Mouse (Mus musculus): ENCODE data around the gene Lrsam1. TPM values are rescaled to one million over a fixed set of nuclear protein-coding genes. Genes with fewer than 3 reads are reported as not detected.
A peak's percentile ranks its signal among the peaks of the same experiment; 100 is the strongest.

Lrsam1 gene
- polyA plus RNA-seq, 1 experiment from 2014 or later = 4.3 TPM

DNA sequence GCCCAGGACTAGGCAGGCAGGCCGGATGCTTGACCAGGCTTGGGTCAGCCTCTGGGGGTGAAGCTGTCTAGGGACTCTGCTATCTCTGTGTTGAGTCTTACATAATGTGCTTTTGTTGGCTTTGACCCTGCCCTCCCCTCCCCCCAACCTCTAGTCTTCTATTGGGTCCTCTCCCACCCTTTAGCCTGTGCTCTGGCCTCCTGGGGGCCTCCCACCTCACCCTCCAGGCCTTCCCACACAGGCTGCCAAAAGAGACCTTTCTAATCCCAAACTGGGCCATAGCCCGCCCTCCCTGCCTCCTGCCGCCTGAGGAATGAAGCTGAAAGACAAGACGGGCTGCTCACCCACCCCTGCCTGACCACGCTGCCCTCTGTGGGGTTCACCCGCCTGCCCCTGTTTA lies 80.4 kb downstream of the Lrsam1 start:
- Histone ChIP-seq H3K4me3 (ENCODE audit: low read depth, low read length) (no peak overlapping the region), H3K9ac (ENCODE audit: low read depth, low read length) (no peak overlapping the region), H3K27ac (ENCODE audit: low read depth, low read length) (0 out of 2 replicates have a peak overlapping the region, but pooled peaks have one; percentile 52), H3K27me3 (replicated peaks; ENCODE audit: control insufficient read depth, insufficient read depth, low read length) (no peaks in the 10 kb centered on the region), H3K9me3 (ENCODE audit: control insufficient read depth) (no peaks in the 10 kb centered on the region), H3K4me2 (replicated peaks; ENCODE audit: low read depth) (no peak overlapping the region; the same call in 1 of the 2 replicates), H3K4me1 (replicated peaks; ENCODE audit: control insufficient read depth, insufficient read depth, low read length) (peaks cover 17% of the 10 kb centered on the region), H3K36me3 (ENCODE audit: control insufficient read depth, insufficient read depth) (no peaks in the 10 kb centered on the region)
- ATAC-seq = no peak
- WGBS = 61% methylated on average over 6 of the region's 6 CpGs
- no peak for TF ChIP-seq CTCF (IDR thresholded peaks at IDR 0.05; ENCODE audit: low read depth)

- H3K27ac ChIP-seq (ENCODE audit: low read depth, low read length) = no peak overlapping the region
Measured at GRCm38 (mm10) chr2:32879593-32879992, 81.8 kb downstream of the Lrsam1 start.

GRCm38 (mm10) chr2:32878396-32878795 lies 83.0 kb downstream of the Lrsam1 start:
- Histone ChIP-seq H3K9me3 (ENCODE audit: control insufficient read depth) (no peaks in the 10 kb centered on the region), H3K4me1 (replicated peaks; ENCODE audit: control insufficient read depth, insufficient read depth, low read length) (peaks cover 20% of the 10 kb centered on the region), H3K36me3 (ENCODE audit: control insufficient read depth, insufficient read depth) (no peaks in the 10 kb centered on the region), H3K27me3 (replicated peaks; ENCODE audit: control insufficient read depth, insufficient read depth, low read length) (no peaks in the 10 kb centered on the region), H3K9ac (ENCODE audit: low read depth, low read length) (no peak overlapping the region; the same call in 1 of the 2 replicates), H3K4me2 (replicated peaks; ENCODE audit: low read depth) (peak overlapping the region; percentile 83), H3K4me3 (ENCODE audit: low read depth, low read length) (peak overlapping the region; percentile 78), H3K27ac (ENCODE audit: low read depth, low read length) (no peak overlapping the region; the same call in 1 of the 2 replicates)
- TF ChIP-seq CTCF (IDR thresholded peaks at IDR 0.05; ENCODE audit: low read depth) = no peak
- WGBS = 59% methylated on average over 3 of the region's 3 CpGs
- no peak for ATAC-seq

More at GRCm38 (mm10) chr2:32879593-32879992, 81.8 kb downstream of the Lrsam1 start:
- no peaks in the 10 kb centered on the region for H3K9me3 ChIP-seq (ENCODE audit: control insufficient read depth)
- no peaks in the 10 kb centered on the region for H3K36me3 ChIP-seq (ENCODE audit: control insufficient read depth, insufficient read depth)
- H3K4me3 ChIP-seq (ENCODE audit: low read depth, low read length) = no peak overlapping the region
- H3K9ac ChIP-seq (ENCODE audit: low read depth, low read length) = no peak overlapping the region
- peak overlapping the region; percentile 83; the same call in 1 of the 2 replicates for H3K4me2 ChIP-seq (replicated peaks; ENCODE audit: low read depth)
- H3K27me3 ChIP-seq (replicated peaks; ENCODE audit: control insufficient read depth, insufficient read depth, low read length) = no peaks in the 10 kb centered on the region
- 80% methylated on average over 5 of the region's 5 CpGs for WGBS
- H3K4me1 ChIP-seq (replicated peaks; ENCODE audit: control insufficient read depth, insufficient read depth, low read length) = peaks cover 20% of the 10 kb centered on the region
- TF ChIP-seq CTCF (IDR thresholded peaks at IDR 0.05; ENCODE audit: low read depth) = no peak
- ATAC-seq = no peak

DNA sequence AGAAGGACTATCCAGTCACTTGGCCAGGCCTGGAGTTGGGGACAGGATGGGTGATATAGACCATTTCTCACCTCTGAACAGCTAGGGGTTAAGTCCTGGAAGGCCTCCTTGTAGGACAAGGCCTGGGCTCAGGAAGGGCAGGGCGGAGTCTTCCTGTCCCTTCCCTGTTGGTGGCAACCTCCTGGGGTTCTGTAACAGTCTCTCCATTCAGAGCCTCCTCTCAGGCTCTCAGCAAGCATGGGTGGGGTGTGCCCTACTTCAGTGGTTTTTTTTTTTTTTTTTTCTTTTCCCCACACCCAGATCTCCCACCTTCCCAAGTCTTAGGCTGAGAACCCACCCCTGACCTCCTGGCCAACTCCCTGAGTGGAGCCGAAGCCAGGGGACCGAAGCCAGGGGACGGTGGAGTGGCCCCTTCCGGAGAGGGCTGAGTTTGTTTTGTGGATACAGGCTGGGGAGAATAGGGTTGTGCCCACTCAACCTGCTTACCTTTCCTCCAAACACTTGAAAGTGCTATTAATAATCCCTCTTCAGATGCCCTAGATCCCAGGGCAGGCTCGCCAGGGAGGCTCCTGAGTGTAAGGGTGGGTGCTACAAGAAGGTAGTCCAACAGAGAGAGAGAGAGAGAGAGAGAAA lies 83.5 kb downstream of the Lrsam1 start:
- peak overlapping the region; percentile 83 for H3K4me2 ChIP-seq (replicated peaks; ENCODE audit: low read depth)
- WGBS = 54% methylated on average over 6 of the region's 6 CpGs
- H3K9me3 ChIP-seq (ENCODE audit: control insufficient read depth) = no peaks in the 10 kb centered on the region
- peaks cover 20% of the 10 kb centered on the region for H3K4me1 ChIP-seq (replicated peaks; ENCODE audit: control insufficient read depth, insufficient read depth, low read length)
- H3K36me3 ChIP-seq (ENCODE audit: control insufficient read depth, insufficient read depth) = no peaks in the 10 kb centered on the region
- TF ChIP-seq CTCF (IDR thresholded peaks at IDR 0.05; ENCODE audit: low read depth) = no peak
- peak overlapping the region; percentile 78 for H3K4me3 ChIP-seq (ENCODE audit: low read depth, low read length)
- peak overlapping the region; percentile 79; the same call in 1 of the 2 replicates for H3K27ac ChIP-seq (ENCODE audit: low read depth, low read length)
- no peaks in the 10 kb centered on the region for H3K27me3 ChIP-seq (replicated peaks; ENCODE audit: control insufficient read depth, insufficient read depth, low read length)
- H3K9ac ChIP-seq (ENCODE audit: low read depth, low read length) = peak overlapping the region; percentile 81
- no peak for ATAC-seq

DNA sequence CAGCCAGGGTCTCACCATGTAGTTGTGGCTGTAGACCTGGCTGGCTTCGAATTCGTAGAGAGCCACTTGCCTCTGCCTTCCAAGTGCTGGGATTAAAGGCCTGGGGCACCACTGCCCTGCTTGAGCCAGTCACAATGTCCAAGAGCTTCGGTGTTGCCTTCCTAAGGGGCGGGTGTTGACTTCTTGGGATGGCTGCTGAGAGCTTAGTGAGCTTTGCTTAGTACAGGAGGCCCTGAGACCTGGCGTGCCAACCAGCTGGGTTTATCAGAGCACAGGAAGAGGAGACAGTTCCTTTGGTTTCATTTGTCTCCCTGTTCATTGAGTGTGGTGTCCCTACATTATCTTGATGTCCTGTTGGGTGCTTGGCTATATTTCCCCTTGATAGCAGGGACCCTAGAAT lies 84.1 kb downstream of the Lrsam1 start:
- no peaks in the 10 kb centered on the region for H3K36me3 ChIP-seq (ENCODE audit: control insufficient read depth, insufficient read depth)
- peak overlapping the region; percentile 83 for H3K4me2 ChIP-seq (replicated peaks; ENCODE audit: low read depth)
- no peak for ATAC-seq
- peaks cover 20% of the 10 kb centered on the region for H3K4me1 ChIP-seq (replicated peaks; ENCODE audit: control insufficient read depth, insufficient read depth, low read length)
- WGBS = 11% methylated on average over 5 of the region's 5 CpGs
- peak overlapping the region; percentile 79 for H3K27ac ChIP-seq (ENCODE audit: low read depth, low read length)
- no peaks in the 10 kb centered on the region for H3K27me3 ChIP-seq (replicated peaks; ENCODE audit: control insufficient read depth, insufficient read depth, low read length)
- no peaks in the 10 kb centered on the region for H3K9me3 ChIP-seq (ENCODE audit: control insufficient read depth)
- TF ChIP-seq CTCF (IDR thresholded peaks at IDR 0.05; ENCODE audit: low read depth) = no peak
- peak overlapping the region; percentile 78 for H3K4me3 ChIP-seq (ENCODE audit: low read depth, low read length)
- H3K9ac ChIP-seq (ENCODE audit: low read depth, low read length) = peak overlapping the region; percentile 81

GRCm38 (mm10) chr2:32876490-32877302 lies 84.7 kb downstream of the Lrsam1 start:
- Histone ChIP-seq H3K4me2 (replicated peaks; ENCODE audit: low read depth) (peak overlapping the region; percentile 83), H3K36me3 (ENCODE audit: control insufficient read depth, insufficient read depth) (no peaks in the 10 kb centered on the region), H3K9ac (ENCODE audit: low read depth, low read length) (peak overlapping the region; percentile 81), H3K4me3 (ENCODE audit: low read depth, low read length) (peak overlapping the region; percentile 78), H3K4me1 (replicated peaks; ENCODE audit: control insufficient read depth, insufficient read depth, low read length) (peaks cover 17% of the 10 kb centered on the region), H3K9me3 (ENCODE audit: control insufficient read depth) (no peaks in the 10 kb centered on the region), H3K27ac (ENCODE audit: low read depth, low read length) (peak overlapping the region; percentile 79), H3K27me3 (replicated peaks; ENCODE audit: control insufficient read depth, insufficient read depth, low read length) (no peaks in the 10 kb centered on the region)
- ATAC-seq = peak; percentile 29; the same call in 1 of the 2 replicates
- WGBS = 2% methylated on average over 20 of the region's 20 CpGs
- TF ChIP-seq CTCF (IDR thresholded peaks at IDR 0.05; ENCODE audit: low read depth) = no peak

All from intestine, postnatal 0 days (tissue).